Mouse (Mus musculus): ENCODE data around the gene Slc43a2.
"Not testable (repeated sequence)": the region's sequence is repeated elsewhere in the genome, so short reads cannot be mapped to it uniquely, and the experiment has no call there.

The Slc43a2 gene

DNA sequence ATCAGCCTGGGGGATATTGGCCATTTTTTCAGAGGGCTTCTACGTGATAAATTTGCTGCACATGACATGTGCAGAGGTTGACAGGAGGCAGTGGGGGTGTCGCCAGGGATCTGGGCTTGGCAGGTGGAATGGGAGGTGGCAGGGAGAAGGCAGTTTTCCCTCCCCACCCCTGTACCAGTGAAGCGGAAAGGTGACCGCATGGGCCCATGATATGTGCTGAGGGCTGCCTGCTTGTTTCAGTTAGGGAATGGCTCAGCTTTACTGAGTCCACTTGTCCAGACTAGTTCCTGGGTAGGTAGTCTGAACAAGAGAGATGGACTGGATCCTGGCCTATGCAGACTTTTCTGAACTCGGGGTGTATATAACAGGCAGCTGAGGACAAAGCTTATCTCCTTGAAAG is 19.8 kb downstream of the Slc43a2 start:
- no peak for DNase-seq (ENCODE audit: low read depth, low spot score)

DNA sequence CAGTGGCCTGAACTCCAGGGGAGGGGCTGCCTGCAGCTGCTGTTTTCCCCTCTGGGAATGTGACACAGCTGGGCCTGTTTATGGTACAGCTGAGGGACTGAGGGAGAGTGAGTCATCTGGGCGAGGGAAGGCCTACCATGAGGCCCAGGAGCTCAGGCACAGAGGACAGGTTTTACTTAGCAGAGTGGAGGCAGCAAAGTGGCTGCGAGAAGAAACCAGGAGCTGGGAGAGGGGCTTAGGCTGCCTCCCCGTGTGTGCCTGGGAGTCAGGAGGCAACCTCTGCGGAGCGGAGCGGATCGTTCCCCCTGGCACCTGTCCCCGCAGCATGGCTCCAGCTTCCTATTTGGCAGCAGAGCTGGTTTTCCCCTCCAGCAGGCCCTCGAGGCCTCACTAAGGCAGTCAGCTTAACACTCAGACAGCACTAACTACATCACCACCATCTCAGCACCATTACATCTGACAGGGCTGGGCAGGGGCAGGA is 20.5 kb downstream of the Slc43a2 start:
- DNase-seq (ENCODE audit: low read depth, low spot score) = peak; percentile 80

DNA sequence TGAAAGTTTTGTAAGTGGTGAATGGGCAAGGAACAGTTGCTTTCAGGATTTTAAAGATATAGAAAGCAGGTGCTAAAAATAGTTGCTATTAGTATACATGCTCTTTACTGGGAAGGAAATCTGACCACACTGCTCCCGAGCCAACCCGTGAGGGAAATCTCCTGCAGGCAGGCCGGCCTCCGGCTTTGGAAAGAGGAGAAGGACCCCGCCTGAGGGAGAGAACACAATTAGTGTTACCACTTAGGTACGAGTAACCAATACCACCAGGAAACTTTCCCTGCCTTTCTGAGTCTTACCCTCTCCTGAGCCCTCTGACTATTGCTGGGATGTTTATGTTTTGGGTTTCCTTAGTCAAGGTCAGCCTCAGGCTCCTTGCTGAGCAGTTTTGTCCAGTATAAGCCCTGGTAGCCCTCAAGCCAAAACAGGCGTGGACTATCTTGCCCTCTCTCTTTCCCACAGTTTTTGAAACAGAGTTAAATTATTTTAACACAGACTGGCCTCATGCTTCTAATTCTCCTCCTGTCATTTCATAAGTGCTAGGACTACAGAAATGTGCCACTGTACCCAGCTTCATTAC is 21.5 kb downstream of the Slc43a2 start:
- DNase-seq (ENCODE audit: low read depth, low spot score) = no peak

DNA sequence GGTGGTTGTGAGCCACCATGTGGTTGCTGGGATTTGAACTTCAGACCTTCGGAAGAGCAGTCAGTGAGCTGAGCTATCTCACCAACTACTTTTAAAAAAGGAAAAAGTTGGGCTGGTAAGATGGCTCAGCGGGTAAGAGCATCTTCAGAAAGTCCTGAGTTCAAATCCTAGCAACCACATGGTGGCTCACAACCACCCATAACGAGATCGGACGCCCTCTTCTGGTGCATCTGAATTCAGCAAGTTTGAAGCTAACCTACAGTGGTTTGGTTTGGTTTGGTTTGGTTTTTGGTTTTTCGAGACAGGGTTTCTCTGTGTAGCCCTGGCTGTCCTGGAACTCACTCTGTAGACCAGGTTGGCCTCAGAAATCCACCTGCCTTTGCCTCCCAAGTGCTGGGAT is 24.5 kb downstream of the Slc43a2 start:
- not testable (repeated sequence) for DNase-seq (ENCODE audit: low read depth, low spot score)

DNA sequence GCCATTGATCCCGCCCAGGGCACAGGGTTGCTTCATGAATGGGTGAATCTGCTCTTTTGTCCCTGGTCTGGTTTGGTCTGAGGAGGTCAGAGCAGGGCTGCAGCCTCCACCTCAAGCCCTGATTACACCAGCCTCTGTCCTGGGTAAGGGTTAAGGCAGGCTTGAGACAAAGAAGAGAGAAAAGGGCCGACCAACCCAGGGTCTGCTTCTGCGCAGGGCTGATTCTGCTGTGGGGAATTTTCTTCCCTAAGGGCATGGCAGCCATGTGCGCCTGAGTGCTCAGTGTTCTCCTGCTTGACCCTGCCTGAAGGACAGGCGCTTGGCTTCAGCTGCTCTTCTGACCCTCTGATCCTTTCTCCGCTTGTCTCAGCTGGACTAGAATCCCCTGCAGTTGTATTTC is 25.6 kb downstream of the Slc43a2 start:
- DNase-seq (ENCODE audit: low read depth, low spot score) = no peak

DNA sequence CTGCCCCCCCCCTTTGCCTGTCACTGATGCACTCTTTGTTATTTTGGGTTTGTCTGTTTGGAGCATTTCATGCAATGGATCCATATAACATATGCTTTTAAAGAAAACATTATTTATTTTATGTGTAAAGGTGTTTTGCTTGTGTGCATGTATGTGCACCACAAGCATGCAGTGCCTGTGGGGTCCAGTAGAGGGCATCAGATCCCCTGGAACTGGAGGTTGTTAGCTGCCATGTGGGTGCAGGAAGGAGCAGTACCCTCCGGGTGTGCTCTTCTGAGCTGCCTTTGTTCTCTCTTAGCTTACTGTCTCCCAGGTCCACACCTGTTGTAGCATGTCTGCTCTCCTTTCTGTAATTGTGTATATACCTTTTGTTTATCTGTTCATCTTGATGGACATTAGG is 26.6 kb downstream of the Slc43a2 start:
- no peak for DNase-seq (ENCODE audit: low read depth, low spot score)

DNA sequence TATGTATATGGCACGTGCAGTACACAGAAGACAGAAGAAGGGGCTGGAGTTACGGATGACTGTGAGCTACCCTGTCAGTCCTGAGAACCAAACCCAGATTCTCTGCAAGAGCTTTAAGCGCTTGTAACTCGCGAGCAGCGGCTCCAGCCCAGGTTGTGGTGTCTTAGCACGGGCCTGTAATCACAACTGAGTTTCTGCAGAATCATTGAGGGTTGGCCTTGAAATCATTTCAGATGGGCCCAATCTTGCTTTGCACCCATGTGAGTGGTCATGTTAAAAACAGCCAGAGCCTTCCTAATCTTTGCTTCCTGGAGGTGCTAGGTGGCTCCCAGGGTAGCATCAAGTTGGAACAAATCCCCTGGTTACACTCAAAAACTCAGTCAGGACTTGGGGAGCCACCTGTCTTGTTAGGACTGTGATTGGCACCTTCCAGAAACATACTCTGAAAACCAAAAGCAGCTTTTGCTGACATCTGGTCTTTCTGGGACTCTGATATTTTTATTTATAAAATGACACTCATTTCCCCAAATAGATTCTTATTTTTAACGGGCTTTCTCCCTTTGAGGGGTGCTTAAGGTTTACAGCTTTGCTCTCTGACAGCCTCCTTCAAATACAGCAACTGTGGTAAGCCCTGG is 28.5 kb downstream of the Slc43a2 start:
- no peak for DNase-seq (ENCODE audit: low read depth, low spot score)

DNA sequence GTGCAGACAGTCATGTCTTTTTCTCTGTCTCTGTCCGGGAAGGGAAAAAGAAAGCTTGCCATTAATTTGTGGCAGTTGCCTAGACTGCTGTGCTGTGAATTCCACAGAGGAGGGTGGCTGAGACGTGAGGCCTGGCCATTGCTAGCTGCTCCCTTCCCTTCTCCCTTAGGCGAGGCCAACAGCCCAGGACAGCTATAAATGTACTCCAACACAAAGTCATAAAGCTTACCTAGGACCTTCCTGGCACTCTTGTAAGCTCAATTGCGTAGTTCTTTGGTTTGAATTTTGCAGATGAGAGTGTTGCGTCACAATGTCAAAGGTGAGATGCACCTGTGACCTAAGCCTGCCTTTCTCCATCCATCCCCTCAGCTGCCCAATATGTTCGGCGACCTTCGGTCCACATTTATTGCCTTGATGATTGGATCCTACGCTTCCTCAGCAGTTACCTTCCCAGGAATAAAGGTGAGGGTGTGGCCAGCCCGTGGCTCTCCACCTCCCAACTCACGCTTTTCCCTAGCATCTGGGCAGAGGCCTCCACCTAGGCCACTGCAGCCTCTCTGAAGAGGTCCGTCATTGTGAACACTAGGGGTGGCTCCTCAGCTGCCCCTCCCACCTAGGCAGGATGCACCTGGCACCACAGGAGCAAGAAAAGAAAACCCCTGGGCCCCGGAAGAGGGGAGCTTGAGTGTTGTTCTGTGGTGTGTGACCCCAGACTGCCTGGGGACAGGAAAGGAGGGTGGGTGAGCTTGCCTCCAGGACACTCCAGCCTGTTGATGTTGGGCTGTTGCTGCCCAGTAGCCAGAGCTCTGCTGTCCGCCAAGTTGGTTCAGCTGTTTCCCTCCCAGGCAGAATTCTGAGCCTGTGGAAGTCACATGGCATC is 29.3 kb downstream of the Slc43a2 start:
- DNase-seq (ENCODE audit: low read depth, low spot score) = no peak

DNA sequence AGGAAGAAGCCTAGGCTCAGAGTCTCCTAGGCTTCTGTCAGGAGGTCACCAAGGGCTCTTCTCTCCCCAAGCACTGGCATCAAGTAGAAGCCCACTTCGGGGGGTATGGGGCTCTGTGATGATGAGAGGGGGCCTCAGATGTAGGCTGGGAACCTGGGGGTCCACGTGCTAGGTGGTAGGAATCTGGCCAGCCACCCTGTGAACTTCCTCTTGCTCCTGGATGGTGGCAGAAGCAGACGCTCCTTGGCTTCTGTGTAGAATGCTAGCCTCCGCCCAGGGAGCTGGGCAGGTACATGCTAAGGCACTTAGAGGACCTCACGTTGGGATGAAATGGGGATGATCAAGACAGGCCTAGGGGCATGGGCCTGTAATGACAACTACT is 29.9 kb downstream of the Slc43a2 start:
- no peak for DNase-seq (ENCODE audit: low read depth, low spot score)

DNA sequence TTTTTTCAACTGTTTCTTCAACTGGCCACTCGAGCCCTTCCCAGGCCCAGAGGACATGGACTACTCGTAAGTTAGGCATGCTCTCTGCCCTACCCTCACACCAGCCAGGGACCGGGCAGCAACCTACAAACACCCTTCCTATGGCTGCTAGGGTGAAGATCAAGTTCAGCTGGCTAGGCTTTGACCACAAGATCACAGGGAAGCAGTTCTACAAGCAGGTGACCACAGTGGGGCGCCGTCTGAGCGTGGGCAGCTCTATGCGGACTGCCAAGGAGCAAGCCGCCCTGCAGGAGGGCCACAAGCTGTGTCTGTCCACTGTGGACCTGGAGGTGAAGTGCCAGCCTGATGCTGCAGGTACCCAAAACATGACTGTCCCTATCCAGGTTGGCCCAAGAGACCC is 31.3 kb downstream of the Slc43a2 start:
- DNase-seq (ENCODE audit: low read depth, low spot score) = peak; percentile 67

DNA sequence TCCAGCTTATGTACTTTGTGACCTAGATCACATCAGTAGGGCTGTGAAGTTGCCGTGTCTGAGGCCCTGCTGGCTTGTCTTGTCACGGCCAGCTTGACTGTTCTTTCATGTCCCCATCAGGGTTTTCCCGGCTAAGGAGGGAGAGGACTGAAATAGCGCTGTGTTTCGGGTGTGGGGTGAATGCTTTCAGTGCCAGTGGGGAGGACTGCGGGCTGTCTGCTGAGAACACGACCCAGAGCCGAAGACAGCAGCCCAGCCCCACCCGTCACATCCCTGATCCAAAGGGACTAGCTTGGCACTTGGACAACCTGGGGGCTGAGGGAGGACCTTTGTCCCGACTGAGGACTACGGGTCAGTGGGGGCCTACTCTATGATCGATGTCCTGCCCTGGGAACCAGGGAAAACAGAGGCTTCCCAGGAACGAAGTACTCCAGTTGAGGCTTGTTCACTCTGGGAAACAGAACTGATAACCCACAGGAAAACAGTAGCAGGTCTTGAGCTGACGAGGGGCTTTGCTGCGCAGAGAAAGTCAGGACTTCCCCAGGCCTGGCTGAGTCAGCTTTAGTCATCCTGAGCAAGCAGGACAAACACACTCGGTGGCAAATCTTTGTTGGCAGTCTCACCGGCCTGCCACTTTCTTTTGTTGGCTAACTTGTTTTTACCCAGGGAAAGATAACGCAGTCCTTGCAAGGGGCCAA is 32.5 kb downstream of the Slc43a2 start:
- DNase-seq (ENCODE audit: low read depth, low spot score) = peak; percentile 91

DNA sequence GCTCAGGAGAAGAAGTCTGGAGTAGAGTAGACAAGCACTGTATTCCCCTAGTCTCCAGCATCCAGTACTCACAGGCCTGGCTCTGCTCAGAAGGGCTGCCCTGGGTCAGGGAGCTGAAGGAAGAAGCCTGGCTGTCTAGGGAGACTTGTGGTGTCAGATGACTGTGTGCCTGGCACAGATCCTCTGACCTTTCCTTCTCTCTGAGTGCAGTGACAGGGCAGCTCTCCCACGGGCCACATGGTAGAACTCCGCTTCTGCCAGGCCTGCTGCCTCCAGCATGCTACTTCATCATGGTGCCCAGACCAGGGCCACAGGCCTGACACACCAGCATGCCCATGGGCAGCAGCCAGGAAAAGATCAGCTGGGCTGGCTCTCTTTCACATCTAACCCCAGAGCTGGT is 34.4 kb downstream of the Slc43a2 start:
- peak; percentile 74 for DNase-seq (ENCODE audit: low read depth, low spot score)

DNA sequence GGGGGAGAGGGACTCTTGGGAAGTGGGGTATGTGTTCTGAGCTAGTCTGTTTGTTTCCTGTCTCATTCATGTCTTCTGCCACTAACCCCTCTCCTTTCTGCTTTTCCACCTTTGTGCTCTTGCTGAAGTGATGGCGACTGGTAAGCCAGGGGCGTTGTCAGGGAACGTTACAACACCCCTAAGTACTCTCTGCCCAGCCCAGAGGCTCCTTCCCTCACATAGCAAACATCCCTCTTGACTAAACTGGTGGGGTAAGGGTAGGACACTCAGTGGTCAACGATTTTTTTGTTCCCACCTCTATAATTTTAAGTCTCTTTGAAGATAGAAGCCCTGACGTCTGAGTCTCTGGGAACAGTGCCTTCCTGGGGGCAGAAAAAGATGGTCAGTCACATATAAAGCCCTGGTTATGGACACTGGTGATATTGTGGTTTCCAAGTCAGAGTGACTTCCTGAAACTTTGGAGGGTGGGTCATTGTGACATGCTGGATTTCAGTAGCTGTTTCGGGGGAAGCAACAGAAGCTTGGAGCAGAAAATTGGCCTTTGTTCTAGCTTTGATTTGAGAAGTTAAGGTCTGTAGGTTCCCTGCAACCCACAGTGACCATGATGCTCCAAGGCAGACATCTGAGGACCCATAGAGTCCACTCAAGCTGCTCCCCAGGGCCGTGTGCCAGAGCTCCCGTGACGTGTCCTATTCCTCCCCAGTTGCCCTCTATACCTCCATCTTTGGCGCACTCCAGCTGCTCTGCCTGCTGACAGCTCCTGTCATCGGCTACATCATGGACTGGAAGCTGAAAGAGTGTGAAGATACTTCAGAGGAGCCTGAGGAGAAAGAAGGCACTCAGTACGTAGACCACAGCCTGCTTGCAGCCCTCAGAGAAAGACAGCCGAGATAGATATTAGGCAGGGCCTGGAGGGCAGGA is 35.0 kb downstream of the Slc43a2 start:
- DNase-seq (ENCODE audit: low read depth, low spot score) = no peak

DNA sequence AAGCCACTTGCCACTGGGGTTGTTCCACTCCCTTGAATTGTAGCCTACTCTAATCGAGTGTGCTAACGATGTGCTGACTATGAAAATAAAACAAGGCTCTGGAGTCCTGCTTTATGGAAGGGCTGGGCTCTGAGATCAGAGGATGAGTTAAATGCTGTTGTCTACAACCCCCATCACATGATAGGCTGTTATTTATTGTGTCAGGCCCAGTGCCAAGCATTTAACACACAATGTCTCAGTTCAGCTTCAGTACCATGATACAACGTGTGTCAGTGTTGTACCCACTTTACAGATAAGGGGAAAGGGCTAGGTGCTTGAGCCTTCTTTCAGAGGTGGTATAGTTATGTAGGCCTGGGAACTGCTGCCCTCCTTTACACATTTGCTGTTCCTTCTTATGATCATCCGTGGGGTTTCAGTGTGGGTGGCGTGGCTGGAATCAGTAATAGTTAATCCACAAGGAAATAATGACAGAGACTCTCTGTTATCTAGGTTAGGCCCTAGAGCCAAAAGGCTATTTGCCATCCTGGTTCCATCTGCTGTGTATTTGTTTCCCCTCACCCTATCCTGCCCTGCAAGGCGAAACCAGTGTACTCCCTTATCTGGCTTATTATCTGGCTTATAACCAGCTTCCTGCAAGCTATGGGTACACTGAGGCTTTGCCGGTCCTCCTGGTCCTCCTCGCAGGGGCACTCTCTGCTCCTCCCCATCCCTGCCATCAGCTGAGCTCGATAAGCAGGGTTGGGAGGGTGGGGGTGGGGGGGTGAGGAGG is 36.0 kb downstream of the Slc43a2 start:
- DNase-seq (ENCODE audit: low read depth, low spot score) = no peak

DNA sequence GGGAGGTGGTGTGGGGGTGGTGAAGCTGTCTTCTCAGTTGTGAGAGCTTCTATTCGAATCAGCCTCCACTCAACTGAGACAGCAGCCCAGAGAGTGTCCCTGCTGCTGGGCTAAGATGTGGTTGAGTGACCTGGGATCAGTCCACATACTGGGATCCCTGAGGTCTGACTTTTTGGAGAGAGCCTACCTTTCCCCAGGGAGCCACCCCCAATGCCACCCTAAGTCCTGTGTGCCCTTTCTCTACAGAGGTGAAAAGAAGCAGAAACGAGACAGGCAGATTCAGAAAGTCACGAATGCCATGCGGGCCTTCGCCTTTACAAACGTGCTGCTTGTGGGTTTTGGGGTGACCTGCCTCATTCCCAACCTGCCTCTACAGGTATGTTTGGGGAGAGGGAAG is 36.6 kb downstream of the Slc43a2 start:
- DNase-seq (ENCODE audit: low read depth, low spot score) = no peak

DNA sequence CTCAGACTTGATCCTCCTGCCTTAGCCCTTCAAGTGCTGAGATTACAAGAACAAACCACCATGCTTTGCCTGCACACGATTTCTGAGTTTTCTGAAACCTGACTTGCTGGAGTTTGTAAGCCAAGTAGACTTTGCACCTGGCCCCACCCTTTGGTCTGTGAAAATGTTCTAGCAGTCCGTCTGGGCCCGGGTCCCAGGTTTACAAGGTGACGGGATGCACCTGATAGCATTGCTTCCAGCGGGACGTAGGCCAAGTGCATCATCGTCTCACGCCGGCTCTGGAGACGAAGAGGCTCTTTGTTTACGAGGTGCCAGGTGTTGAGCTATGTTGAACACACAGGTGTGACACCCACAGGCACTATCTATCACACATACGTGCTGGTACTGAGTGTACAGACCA is 37.5 kb downstream of the Slc43a2 start:
- DNase-seq (ENCODE audit: low read depth, low spot score) = no peak

DNA sequence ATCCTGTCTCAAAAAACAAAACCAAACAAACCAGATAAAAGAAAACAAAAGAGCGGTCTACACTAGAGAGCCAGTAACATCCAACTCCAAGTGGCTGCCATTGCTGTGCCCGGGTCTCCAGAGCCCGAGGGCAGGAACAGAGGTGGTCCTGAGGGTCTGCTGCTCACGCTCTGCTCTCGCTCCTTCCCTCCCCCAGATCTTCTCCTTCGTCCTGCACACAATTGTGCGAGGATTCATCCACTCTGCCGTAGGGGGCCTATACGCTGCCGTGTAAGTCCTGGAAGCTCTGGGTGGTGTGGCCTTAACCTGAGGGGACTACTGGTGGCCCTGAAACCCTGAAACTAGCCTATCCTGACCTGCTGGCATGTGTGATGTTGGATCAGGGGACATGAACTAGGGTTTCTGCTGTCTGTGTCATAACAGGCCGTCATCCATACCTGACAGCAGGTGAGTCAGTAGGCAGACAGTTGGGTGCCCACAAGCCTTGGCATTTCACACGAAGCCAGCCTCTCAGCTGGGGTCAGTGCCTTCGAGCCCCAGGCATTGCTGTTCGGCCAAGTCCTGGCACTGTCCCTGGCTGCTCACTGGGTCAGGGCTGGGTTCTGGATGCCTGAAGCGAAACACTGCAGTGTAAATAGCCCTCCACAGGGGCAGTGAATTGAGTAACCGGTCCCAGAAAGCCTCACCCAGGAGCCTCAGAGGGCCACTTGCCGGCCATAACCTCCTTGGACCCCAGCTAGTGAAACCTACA is 39.1 kb downstream of the Slc43a2 start:
- no peak for DNase-seq (ENCODE audit: low read depth, low spot score)

DNA sequence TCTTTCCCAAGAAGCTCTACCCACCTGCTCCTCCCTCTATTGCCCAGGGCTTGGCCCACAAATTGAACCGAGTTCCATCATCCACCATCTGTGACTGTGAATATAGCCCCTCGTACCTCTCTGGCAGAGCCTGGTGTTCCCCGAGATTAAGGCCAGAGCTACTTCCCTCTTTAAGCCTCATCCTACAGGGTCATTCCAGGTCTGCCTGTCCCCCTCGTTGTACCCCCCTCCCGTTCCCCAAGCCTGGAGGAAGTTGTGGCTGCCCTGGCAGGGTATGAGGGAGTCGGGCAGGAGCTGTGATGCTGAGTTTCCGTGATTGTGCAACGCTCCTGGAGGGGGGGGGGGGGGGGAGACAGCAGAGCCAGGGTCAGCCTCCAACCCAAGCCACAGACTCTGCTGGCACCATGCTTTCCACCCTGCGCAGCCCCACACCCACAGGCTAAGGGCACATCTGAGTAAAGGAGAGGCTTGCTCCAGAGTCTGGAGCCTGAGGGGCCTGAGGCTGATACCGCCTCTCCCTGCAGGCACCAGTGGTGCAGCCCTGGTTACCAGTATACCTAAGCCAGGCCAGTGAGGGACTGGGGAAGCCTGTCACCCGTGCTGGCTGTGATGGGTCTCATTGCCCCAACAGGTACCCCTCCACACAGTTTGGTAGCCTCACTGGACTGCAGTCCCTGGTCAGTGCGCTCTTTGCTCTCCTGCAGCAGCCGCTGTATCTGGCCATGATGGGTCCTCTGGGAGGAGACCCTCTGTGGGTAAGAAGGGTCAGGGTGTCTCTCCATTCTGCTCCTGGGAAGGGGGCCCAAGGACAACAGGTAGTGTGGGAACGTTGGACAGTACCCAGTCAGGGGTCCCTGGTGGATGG is 39.9 kb downstream of the Slc43a2 start:
- peak; percentile 73 for DNase-seq (ENCODE audit: low read depth, low spot score)

Measured in 3T3-L1 (cell line).